Mouse (Mus musculus): ENCODE data around the gene Eif3d.

GRCm38 (mm10) chr15:77934326-77934725, 36.3 kb downstream of the Eif3d start:
- TF ChIP-seq POLR2A (IDR thresholded peaks at IDR 0.05; ENCODE audit: control insufficient read depth in 1 of 2, insufficient read depth in 1 of 2, low read depth in 1 of 2, low read length in 2 of 2, poor library complexity in 1 of 2): no peak
- no peak for TF ChIP-seq CTCF (IDR thresholded peaks at IDR 0.05 in 2 of 3, conservative IDR thresholded peaks at IDR 0.05 in 1 of 3; ENCODE audit: control insufficient read depth in 1 of 3, insufficient read depth in 1 of 3, low read depth in 2 of 3, low read length in 3 of 3, poor library complexity in 1 of 3, severe bottlenecking in 1 of 3)

All from MEL (cell line).